In the genomic region with DNA sequence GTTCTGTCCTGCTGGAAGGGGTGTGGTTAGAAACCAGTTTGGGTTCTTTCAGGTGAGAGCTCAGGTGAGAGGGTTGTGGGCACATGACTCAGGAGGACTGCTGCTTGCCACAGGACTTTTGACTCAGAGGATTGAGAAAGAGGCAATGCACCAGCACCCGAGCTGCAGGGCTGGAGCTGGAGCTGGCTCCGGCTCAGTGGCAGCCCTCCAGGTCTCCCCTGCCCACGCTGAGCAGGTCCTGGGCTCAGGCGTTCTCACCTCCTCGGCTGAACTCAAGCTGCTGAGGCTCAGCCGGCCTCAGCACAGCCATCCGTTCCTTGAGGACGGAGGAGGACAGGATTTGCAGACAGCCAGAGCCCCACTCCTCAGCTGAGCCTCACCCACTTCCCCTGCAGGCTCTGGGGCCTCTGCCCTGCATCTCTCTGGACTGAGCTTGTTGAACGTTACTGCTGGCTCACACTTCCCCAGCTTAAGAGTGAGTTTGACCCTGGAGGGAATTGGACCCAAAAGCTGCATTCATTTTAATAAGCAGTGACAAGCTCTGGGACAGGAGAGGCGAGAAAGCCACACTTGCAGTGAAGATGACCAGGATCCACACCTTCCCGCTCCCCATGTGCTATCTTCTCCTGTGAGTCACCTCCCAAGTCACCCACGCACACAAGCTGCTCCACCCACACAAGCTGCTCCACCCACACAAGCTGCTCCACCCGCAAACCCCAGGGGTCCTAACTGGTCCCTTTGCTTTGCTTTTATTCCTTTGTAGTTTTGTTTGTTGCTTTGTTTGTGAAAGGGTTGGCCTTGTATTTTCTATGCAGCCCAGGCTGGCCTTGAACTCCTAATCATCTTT, we compare ENCODE assay signal across 9 mouse cellular contexts.
DNase-seq lines count a peak whose midpoint lies in the region; ATAC-seq and TF ChIP-seq lines count a peak whose summit lies in the region.
"Had no signal": no experiment of that assay in that cellular context is flagged by ENCODE, and none has a peak within 500 bp of the region (broad histone marks: within the 10 kb centered on the region; RNA-seq: fewer than 3 reads in every experiment).

No protein-coding gene starts in this region.

- peak overlapping the region; percentile 16; the same call in 1 of the 2 replicates for H3K27ac ChIP-seq in gastrocnemius, adult 2 months
- 0 out of 2 replicates have a peak overlapping the region, but pooled peaks have one; percentile 7 for H3K27ac ChIP-seq in limb, embryonic 10.5 days
- no peak overlapping the region for H3K27ac ChIP-seq in midbrain, embryonic 11.5 days (ENCODE audit: low read depth, low read length)

- 44% methylated on average over 13 of the region's 13 CpGs for WGBS in limb, embryonic 10.5 days
- 45% methylated on average over 13 of the region's 13 CpGs for WGBS in midbrain, embryonic 11.5 days

- no peak overlapping the region for H3K9ac ChIP-seq in midbrain, embryonic 11.5 days (ENCODE audit: low read length)

- H3K4me1 ChIP-seq in limb, embryonic 10.5 days, result peaks cover 22% of the 10 kb centered on the region
- peaks cover 6% of the 10 kb centered on the region for H3K4me1 ChIP-seq in midbrain, embryonic 11.5 days (ENCODE audit: control insufficient read depth, insufficient read depth, low read length)

- H3K4me2 ChIP-seq in midbrain, embryonic 11.5 days, result no peak overlapping the region

- ATAC-seq in midbrain, embryonic 11.5 days (ENCODE audit: low FRiP score), result no peak

- H3K27me3 ChIP-seq in limb, embryonic 10.5 days (ENCODE audit: low read depth, poor library complexity, severe bottlenecking), result 0 out of 2 replicates have a peak, but pooled peaks cover 6% of the 10 kb centered on the region
- H3K27me3 ChIP-seq in midbrain, embryonic 11.5 days (ENCODE audit: control insufficient read depth, insufficient read depth, low read length), result no peaks in the 10 kb centered on the region

- intact Hi-C loops in gastrocnemius, adult 2 months (cut with DNase I), result no loop called here

- no peaks in the 10 kb centered on the region for H3K9me3 ChIP-seq in limb, embryonic 10.5 days (replicated peaks)
- no peaks in the 10 kb centered on the region for H3K9me3 ChIP-seq in midbrain, embryonic 11.5 days (ENCODE audit: control insufficient read depth, low read length)
- H3K9me3 ChIP-seq: megakaryocyte, embryonic 14.5 days had no signal

- no peaks in the 10 kb centered on the region for H3K36me3 ChIP-seq in limb, embryonic 10.5 days
- H3K36me3 ChIP-seq in midbrain, embryonic 11.5 days (ENCODE audit: control insufficient read depth, insufficient read depth, low read length), result no peaks in the 10 kb centered on the region

- DNase-seq in gastrocnemius, adult 2 months, result no peak
- DNase-seq in gastrocnemius, adult 8-10 months (ENCODE audit: low spot score in 2 of 2), result no peak
- DNase-seq in testis, postnatal 10 days (ENCODE audit: low spot score), result peak; percentile 55
- DNase-seq in testis, postnatal 14 days (ENCODE audit: low spot score), result no peak
- no peak for DNase-seq in limb, embryonic 10.5 days (ENCODE audit: low spot score)
- DNase-seq in urinary bladder, postnatal 14 days (ENCODE audit: low spot score), result peak; percentile 63
- no peak for DNase-seq in spleen, postnatal 4 days (ENCODE audit: low spot score in 2 of 2)
- DNase-seq in midbrain, embryonic 11.5 days (ENCODE audit: low spot score, missing footprints), result no peak

- H3K4me3 ChIP-seq in gastrocnemius, adult 2 months, result no peak overlapping the region
- H3K4me3 ChIP-seq in limb, embryonic 10.5 days, result no peak overlapping the region
- H3K4me3 ChIP-seq in midbrain, embryonic 11.5 days (ENCODE audit: low read depth, low read length), result no peak overlapping the region
- H3K4me3 ChIP-seq: megakaryocyte, embryonic 14.5 days had no signal

- TF ChIP-seq CTCF in gastrocnemius, adult 2 months (IDR thresholded peaks at IDR 0.05), result no peak

Comparison
In these comparisons a context has a peak if more than half of its experiments do, and no peak if none do; other contexts are left out.
1. DNase-seq: peak in testis, postnatal 10 days (single experiment) and urinary bladder, postnatal 14 days (single experiment); none in gastrocnemius, adult 2 months (single experiment), gastrocnemius, adult 8-10 months (0 of 2), testis, postnatal 14 days (single experiment), limb, embryonic 10.5 days (single experiment), spleen, postnatal 4 days (0 of 2) and midbrain, embryonic 11.5 days (single experiment).